Mouse (Mus musculus) regulatory T cell (primary cell): ENCODE measurements at regions not wholly inside any gene's neighbourhood (a gene's known extent, or its start where the extent isn't known, plus 50 kb on each side); places are given as distances from the start of the nearest gene placed in this dataset.
"Not testable (repeated sequence)": the region's sequence is repeated elsewhere in the genome, so short reads cannot be mapped to it uniquely, and the experiment has no call there.

Experiments
- in situ Hi-C: fragments of 300-600 bp; cut with MboI, MseI; formaldehyde crosslinking; loops from one replicate; pipeline ENCODE4 v1.15.1; 2025; ENCODE audit warnings: high pct_unique_total_duplicates

DNA sequence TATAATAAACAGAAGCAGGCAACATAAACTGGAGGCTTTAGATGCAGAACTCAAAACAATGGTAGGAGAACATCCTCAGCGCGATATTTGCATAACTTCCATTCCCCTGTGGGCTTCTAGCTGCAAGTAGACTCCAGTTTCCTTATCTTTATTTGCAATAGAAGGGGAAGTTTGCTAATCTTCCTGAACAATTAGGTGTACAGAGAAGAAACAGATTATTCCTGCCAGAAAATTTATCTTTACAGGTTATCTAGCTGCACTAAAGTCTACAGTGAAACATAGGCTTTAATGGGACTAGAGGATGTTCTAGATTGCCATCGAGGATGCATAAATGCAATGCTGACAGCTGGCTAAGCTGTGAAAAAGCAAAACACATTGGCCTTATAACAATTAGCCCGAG lies 1544.0 kb downstream of the Efna5 start:
- in situ Hi-C loops: no loop called here

DNA sequence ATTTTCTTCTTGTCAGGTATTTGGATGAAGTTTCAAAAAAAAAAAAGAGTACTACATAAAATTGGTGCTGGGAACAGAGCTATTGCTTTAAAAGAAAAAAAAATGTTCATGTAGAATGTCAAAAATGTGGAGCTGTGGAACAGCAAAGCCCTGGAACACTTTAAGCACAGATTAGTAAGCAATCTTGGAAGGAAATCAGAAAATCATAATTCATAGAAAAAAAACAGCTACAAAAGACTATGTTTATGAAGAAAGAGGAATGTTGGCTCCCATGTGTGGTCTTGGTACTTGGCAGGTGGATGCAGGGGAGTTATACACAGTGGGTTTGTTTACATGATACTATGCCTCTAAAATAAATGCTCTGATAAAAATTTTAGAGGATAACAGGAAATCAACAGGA lies 1555.7 kb downstream of the Efna5 start:
- in situ Hi-C loops: no loop called here

DNA sequence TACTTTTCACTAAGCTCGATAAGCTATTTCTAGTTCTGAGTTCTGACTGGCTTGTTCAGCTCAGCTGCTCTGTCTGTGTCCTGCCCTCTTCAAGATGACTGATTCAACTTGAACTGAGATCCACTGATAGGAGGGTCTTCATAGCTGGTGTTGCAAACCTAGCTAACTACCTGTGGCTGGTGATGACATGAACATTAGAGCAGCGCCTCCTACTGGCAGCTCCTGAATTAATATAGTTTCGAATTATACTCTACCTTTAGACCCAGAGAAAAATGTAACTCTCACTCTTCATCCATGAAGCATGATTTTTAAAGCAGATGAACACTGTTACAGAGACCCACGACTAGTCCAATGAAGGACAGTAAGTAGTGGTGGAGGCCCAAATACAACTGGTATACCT lies 1560.3 kb downstream of the Efna5 start:
- in situ Hi-C loops: no loop called here

DNA sequence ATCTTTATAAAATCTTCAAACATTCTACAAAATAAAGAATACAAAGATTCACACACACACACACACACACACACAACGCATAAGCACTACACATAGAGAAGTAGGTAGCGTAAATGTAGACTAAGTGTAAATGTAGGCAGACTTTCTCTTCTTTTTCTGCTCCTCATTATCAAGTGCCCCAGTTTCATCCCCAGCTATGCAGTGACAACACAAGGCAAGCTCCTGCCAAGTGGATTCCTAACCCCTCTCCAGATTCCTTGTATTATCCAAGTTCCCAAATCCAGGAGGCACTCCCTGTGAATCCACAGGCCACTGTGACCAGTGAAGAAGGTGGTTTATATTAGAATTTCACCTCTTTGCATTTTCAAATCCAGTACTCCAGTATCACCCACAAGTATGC lies 1567.7 kb downstream of the Efna5 start:
- in situ Hi-C loops: loop anchor here (10.0 kb wide), 2 partner anchors 1579 to 1859 kb away; no protein-coding TSS in a partner anchor

DNA sequence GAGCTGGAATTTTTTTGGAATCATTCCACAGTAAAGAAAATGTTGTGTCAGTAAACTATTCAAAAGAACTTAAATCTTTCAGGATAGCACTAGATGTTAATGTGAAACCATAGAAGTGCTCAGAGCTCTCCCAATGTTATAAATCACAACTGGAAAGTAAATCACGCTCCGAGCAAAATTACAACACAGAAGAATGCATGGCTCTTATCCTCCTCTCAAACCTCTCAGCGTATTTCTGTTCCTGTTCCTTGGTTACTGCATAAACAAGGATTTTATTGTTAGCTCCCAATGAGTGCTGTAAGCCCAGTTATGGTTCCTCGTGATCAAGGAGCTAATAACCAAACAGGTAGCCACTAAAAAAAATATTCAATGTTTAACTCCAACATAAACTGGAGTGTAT lies 1569.9 kb downstream of the Efna5 start:
- in situ Hi-C loops: loop anchor here (10.0 kb wide), 2 partner anchors 1576 to 1856 kb away; no protein-coding TSS in a partner anchor

DNA sequence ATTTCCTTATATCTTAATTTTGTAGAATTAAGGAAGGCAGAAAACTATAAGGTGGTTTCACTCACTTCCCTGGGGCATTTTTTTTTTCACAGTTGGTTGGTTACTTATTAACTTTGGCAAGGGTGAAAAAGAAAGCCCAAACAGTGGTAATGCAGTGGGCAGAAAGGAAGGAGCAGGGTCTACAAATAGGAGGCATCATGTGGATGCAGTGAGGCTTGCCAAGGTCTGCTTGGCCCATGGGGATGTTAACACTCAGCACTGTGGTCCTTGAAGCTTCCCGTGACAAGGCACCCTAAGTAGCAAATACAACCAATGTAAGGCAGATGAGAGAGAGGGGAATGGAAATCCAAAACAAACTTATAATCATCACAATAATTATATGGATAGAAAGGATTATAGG lies 1577.5 kb downstream of the Efna5 start:
- in situ Hi-C loops: no loop called here

DNA sequence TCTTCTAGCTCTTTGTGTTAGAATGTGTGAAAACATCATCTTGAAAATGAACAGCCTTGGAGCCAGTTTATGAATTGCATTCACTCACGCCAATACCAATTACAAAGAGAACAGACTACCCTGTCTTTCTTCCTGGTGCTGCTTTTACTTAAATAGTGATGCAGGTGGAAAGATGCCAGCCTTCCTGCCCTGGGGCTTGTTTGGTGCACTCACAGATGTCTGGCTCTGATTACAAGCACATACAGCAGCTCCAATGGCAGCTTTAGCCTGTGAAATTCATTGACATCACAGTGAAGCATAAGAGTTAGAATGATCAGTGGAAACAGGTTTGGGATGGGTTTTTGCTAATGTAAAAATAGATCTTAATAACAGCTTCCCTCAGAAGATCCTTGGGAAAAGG lies 1579.1 kb downstream of the Efna5 start:
- in situ Hi-C loops: no loop called here

DNA sequence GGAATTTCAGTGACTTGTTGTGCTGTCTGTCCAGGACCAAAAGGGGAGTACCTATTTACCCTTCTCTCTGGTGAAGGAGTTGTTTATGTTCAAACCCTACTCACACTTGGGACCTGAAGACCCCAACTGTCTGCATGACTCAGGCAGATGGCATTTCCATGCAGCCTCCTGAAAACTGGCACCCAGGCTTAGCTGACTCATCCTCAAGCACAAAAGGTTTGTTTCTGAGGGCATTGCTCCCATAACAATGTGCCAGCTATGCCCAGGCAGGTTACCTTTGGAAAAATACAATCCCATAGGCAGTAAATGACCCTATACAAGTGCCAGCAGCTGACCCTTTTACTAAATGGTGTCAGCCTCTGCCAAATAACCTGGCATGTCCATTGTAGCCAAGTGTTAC lies 1579.9 kb downstream of the Efna5 start:
- in situ Hi-C loops: no loop called here

DNA sequence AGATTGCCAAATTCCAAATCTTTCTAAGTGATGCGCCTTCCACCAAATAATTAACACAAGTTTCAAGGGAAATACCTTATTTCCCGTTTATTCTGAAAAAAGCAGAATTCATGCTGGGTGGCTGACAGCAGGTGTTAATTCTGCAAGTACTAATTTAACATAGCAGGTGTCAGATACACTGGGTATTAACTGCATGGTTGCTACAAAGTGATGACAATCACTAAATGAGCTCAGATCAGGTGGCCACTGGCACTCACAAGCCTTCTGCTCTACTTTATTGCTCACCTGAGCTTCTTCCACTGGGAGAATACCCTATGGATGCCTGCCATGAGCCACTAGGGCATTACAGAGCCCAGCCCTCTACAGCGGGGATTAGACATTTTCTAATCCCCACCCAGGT lies 1590.0 kb downstream of the Efna5 start:
- in situ Hi-C loops: no loop called here

DNA sequence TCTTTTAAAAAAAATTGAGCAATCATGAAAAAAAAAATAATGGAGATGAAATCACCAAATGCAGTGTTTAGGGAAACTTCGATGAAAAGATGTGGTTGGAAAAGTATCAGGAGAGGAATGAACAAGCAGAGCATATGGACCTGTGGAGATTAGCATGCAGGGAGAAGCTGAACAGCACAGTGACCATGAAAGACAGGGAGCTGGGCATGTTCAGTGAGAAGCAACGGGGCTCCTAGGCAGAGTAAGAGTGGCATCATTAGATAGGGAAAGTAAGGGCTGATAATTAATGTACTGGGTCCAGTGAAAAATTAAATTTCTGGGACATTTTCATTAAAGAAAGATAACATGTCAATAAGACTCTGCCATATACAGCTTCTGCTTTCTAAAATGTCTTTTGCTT lies 1592.5 kb downstream of the Efna5 start:
- in situ Hi-C loops: no loop called here

DNA sequence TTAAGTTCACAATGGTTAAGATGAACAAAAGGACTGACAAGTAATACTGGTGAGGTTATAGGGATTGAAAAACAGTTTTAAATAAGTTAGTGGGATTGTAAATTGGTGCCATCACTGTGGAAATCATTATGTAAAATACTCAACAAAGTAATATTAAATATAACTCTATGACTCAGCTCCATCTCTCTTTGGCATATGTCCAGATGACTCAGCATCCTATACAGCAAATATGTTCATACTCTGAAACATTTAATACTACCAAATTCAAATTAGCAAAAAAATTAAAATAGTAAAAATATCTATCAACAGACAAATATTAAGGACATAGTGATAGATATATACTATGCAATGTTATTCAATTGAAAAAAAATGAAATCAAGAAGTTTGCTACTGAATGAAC lies 1607.5 kb downstream of the Efna5 start:
- in situ Hi-C loops: no loop called here

DNA sequence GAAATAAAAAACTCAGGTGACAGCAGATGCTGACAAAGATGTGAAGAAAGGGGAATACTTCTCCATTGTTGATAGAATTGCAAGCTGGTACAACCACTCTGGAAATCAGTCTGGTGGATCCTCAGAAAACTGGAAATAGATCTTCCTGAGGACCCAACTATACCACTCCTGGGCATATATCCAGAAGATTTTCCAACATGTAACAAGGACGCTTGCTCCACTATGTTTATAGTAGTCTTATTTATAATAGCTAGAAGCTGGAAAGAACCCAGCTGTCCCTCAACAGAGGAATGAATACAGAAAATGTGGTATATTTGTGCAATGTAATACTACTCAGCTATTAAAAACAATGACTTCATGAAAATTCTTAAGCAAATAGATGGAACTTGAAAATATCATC lies 1624.6 kb downstream of the Efna5 start:
- in situ Hi-C loops: not testable (repeated sequence)

DNA sequence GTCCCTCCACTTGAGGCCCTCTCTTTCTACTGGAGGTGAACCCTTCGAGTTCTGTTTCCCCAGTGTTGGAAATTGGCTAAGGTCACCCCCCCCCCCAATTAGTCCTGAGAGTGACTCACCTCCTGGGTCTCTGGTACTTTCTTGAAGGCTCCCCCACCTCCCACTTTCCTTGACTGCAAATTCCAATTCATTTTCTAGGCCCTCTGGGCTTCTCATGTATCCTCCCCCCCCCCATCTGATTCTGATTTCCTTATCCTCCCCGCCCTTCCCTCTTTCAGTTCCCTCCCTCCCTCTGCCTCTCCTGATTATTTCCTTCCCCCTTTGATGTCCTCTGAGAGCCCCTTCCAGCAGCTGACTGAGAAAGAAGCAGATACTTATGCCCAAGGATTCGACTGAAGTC lies 1632.7 kb downstream of the Efna5 start:
- in situ Hi-C loops: loop anchor here (10.0 kb wide), 1 partner anchor 1456 kb away; no protein-coding TSS in a partner anchor

DNA sequence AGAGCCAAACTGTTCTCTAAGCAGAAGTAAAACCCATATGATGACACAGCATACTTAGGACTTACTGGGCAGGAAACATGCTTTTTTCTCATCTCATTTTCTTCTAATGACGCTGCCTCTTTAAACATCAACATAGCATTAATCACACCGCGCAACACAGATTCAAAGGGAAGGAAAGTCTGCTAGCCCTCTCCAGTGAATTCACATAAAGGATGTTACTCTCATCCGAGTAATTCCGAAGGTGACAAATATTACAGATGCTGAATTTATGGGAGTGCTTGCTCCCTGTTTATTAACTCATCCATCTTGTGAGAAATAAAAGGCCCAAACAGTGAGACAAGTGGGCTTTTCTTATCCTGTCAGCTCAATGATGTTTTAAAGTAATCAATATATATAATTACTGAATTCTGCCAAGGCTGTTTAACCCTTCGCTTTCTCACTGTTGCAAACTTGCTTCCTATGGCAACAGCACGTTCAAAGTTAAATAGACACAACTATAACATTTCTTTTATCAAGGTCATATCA lies 1663.9 kb downstream of the Efna5 start:
- in situ Hi-C loops: no loop called here

DNA sequence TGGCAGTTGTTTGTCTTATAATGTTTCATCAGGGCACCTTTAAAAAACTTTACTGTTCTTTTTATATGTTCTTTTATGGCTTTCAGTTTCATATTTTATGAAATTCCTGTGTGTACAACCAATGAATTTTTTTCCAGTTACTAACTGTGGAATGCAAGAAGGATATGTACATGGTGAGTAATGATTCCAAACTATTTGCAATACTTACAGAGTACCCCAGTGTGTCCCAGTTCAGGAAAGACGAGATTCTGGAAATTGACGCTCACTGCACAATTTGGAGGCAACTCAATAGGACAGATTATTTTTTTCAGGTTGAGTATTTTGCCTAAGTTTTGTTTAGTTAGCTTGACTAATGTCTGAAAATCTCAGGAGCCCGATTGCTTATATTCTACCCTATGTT lies 1676.8 kb downstream of the Efna5 start:
- in situ Hi-C loops: no loop called here

DNA sequence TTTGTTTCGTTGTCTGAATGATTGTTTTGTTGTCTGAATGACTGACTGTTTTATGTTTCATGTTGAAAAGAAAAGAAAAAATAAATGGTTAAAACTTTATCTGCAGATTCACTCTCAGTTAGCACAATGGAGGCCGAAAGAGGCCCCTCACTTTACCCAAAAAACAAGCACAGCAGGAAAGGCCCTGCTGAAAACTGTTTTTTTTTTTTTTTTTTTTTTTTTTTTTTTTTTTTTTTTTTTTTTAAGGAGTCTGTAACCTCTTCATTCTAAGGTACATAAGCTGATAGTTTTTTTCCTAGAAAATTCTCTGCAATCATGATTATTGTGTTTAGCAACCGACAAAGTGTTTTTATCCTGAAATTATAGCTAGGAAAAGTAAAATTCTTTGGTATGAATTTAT lies 1693.2 kb downstream of the Efna5 start:
- in situ Hi-C loops: not testable (repeated sequence)

DNA sequence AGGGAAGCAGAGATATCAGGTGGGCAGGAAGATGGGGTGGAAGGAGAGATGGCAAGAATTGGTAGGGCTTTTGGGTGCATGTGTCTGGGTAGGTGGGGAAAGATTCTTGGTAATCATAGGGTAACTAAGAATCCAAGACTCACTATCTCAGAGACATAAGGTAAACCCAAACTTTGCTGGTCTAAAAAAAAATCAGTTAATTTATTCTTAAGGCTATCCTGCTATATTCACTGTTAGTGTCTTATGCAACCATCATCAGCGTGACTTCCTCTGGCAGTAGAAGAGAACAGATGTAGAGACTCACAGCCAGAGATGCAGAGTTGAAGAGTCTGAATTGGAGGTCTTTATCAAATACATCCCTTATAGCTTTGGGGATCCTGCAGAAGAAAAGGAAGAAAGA lies 1704.5 kb downstream of the Efna5 start:
- in situ Hi-C loops: no loop called here

DNA sequence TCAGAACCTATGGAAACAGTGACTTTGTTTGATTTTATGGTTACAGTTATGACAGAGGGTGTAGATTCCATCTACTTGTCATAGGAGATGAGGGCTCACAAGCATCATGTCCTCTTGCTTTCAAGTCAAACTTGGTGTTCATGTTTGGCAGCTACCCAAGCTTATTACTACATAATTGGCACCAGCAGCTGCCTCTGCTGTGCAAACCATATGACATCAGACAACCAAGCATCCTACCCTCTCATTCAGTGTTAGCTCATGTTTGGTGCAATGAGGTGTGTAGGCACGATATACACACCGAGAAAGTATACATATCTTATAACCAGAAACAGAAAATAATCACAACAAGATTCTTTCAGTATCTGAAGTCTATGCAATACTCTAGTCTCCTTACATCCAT lies 1721.7 kb downstream of the Efna5 start:
- in situ Hi-C loops: no loop called here

DNA sequence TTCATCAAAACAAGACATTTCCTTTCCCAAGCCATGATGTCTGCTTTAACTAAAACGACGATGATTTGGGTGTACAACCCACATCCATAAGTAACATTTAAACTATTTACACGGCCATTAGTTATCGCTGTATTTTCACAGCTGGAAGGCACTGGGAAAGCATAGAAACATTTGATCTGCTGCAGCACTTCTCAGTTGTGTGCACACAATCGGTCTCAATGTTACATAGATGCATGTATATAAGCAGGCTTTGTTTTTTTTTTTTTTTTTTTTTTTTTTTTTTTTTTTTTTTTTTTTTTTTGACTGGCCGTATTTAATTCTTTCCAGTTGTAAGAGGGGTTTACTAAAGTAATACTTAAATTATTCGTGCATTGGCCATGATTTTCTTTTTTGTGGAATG lies 1744.1 kb downstream of the Efna5 start:
- in situ Hi-C loops: no loop called here

DNA sequence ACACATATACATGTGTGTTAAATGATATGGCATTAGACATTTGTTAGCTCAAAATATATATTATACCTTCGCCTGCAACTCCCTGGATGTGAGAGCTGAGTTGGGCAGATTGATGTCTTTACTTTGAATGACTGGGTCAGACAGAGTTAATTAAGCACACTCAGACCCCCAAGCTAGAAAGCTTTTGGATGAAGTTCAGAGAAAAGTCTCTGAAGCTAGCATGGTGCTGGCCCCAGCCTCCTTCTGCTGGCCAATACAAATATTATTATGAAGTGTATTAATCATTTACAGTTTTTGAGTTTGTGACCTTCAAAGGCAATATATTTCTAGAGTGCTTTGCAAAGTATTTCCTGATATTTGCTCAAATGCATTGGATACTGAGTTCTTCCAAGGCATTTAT lies 1753.3 kb downstream of the Efna5 start:
- in situ Hi-C loops: no loop called here

DNA sequence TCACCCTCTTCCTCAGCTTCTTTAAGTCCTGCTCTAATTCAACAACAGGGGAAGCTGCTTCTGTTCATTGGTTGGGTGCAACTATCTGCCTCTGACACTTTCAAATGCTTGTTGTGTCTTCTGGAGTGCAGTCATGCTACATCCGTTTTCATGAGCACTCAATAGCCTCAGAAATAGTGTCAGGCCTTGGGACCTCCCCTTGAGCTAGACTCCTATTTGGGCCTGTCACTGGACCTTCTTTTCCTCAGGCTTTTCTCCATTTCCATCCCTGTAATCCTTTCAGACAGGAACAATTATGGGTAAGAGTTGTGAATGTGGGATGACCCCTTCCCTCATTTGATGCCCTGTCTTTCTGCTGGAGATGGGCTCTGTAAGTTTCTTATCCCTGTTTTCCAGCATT lies 1774.8 kb downstream of the Efna5 start:
- in situ Hi-C loops: no loop called here

DNA sequence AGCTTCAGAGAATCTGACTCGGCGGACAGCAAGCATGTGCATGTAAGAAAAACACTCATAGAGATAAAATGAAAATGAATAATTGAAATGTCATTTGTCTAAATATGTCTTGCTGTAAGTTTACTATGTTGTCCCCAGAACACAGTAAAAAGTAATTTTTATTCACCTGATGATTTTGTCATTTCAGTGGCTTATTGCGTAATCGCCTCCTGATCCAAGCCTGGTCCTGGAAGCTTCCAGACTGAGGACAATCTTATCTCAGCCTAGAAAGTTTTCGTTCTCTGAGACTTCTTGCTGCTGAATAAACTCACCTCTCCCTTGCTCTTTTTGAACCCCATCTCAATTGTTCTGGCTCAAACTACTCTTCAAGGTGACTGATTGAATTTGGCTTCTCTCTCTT lies 1820.7 kb downstream of the Efna5 start:
- in situ Hi-C loops: no loop called here

DNA sequence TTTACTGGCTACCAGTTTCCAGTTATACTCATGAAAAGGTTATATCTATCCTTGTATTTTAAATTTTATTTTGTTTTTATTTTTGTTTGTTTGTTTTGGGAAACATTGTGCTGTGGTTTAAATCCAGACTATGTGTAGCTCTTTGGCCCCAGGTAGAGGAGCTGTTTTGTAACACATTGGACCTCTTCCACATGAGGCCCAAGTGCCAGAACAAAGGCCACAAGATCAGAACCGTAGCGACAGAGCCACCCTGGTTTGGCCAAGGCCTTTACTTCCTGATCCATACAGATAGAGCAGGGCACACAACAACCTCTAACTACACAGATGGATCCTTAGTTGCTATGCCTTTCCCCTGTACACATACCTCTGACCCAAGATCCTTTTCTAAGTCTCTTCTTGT lies 1822.6 kb downstream of the Efna5 start:
- in situ Hi-C loops: no loop called here

DNA sequence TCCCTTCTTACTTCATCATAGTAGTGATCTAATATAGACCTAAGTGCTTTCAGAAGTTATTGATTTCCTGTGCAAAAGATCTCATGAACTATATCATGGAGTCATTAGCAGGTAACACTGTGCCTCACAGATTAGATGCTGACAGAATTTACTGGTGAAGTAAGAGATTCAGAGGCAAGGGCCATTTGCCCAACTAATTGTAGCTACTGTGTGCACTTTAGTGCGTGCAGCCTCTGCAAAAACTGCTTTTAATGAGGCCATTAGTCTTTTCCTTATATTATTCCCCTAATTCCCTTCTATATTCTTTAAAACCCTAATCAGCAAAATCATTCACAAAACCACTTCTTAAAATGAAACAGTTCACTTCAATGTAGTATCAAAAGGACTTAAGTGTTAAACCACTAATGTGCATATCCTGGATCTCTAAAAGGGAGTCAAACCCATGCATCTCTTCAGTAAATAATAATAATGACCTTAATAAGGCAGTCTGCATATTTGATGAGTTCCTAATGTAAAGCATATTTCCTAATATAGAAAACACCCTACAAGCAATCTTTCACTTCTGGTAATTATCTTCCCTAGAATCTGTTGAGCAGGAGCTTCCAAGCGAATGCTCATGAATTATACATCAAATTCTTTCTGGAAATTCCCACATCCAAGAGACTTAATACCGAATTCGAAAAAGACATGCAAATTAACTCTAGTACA lies 1847.4 kb downstream of the Efna5 start:
- in situ Hi-C loops: no loop called here
